Mouse (Mus musculus): ENCODE measurements around the gene Fads6.

Gene Fads6

GRCm38 (mm10) chr11:115297214-115297826, at the start of gene Fads6:
Gene Fads6 (minus strand): TSS chr11:115297663.
- DNase-seq (ENCODE audit: low spot score in 2 of 2), result peak; percentile 52 to 53

DNA sequence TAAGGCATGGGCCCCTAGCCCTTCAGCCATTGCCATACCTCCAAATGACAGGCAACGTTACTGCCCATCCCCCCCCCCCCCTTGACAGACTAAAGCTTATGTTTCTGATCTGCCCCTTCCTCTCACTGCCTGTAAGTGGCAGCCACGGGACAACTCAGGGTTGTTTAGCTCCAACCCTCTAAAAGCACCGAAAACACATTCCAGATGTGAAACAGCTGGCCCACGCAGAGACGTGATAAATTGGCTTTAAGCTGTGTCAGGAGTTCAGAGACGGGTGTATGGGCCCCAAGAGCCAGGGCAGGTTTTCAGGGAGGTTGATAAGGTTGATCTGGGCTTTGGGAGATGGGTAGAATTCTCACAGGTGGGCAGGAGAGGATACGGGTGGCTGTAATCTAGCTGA, 48.1 kb upstream of the Fads6 start:
- DNase-seq (ENCODE audit: low spot score in 2 of 2), result no peak

DNA sequence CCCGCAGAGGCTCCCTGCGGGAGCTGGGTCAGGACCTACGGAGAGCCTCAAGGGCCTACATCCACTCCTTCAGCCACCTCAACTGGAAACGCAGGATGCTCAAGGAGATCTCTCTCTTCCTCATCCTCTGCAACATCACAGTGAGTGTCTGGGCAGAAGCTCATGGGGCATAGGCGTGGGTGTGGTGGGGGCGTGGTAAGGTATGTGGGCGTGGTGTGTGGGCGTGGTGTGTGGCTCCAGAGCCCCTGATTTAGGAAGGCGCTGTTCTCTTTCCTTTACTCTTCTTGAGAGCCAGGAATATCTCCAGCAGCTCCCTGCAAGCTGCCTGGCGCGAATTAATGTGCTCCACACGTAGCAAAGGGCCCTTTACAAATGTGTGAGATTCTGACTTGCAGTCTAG, 47.5 kb upstream of the Fads6 start:
- DNase-seq (ENCODE audit: low spot score in 2 of 2), result no peak

- no peak for DNase-seq (ENCODE audit: low spot score in 2 of 2)
These were observed 44.4 kb upstream of the Fads6 start for GRCm38 (mm10) chr11:115341866-115342265.

GRCm38 (mm10) chr11:115341246-115341645, 43.8 kb upstream of the Fads6 start:
- DNase-seq (ENCODE audit: low spot score in 2 of 2), result no peak

GRCm38 (mm10) chr11:115337826-115338225, 40.4 kb upstream of the Fads6 start:
- no peak for DNase-seq (ENCODE audit: low spot score in 2 of 2)

DNA sequence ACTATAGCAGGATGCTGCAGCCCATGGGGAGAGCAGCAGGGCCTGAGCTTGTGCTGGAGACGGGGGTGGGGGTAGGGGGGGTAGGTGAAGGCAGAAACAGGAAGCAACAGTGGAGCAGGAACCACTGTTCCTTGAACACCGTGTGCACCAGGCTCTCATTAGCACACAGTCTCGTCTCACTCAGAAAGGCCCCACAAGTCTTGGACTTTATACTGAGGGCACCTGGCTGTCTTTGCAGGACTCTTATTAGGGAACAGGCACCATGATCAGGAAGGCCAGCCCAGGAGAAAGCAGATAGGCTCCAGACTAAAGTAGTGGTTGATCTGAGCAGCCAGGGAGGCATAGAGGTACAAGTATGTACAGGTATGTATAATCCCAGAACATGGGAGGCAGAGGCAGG, 39.9 kb upstream of the Fads6 start:
- DNase-seq (ENCODE audit: low spot score in 2 of 2), result no peak

GRCm38 (mm10) chr11:115336115-115336514, 38.7 kb upstream of the Fads6 start:
- no peak for DNase-seq (ENCODE audit: low spot score in 2 of 2)

GRCm38 (mm10) chr11:115335223-115335622, 37.8 kb upstream of the Fads6 start:
- DNase-seq (ENCODE audit: low spot score in 2 of 2), result no peak

DNA sequence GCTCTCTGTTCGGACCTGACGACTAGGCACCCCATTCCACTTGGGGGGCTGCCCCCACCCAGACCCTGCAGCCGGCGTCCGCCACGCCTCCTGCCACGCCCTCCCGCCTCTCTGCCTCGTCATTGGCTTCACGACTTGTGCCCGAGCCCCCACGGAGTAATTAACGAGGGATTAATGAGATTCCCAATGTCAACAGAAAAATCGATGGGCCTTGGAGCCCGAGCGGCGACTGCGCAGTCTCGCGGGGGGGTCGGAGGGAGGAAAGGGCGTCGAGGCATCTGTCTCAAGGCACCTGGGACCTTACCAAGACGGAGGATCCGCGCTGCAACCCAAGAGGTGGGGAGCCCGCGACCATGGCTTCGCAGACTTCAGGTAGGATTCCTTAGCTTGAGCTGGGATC, 37.1 kb upstream of the Fads6 start, which contains the start of gene Otop3:
Gene Otop3, plus strand, starts transcription at position 201 of the 400 bp plus-strand sequence.
- DNase-seq (ENCODE audit: low spot score in 2 of 2), result no peak

DNA sequence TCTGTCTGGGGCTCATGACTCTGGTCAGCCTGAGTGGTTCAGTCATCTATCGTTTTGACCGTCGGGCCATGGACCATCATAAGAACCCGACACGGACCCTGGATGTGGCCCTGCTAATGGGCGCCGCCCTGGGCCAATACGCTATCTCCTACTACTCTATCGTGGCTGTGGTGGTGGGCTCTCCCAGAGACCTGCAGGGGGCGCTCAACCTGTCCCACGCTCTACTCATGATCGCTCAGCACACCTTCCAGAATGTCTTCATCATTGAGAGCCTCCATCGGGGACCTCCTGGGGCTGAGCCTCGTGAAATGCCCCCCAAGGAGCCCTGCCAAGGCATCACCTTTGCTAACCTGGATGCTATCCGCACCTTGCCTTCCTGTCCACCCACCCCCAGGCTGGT, 31.9 kb upstream of the Fads6 start:
- no peak for DNase-seq (ENCODE audit: low spot score in 2 of 2)

DNA sequence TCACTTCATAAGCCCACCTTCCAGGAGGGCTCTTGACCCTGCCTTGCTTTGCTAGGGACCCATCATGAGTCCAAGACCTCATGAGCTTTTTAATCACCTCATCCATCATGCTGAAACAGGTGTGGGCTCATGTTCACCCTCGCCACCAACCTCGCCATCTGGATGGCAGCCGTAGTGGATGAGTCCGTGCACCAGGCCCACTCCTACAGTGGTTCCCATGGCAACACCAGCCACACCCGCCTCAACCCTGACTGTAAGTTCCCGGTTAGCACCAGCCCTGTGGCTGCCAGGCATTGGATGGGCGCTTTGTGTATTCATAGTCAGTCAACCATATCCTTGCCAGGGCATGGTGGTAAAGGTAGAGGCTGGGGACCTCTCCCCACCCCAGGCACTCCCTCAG, 29.3 kb upstream of the Fads6 start:
- no peak for DNase-seq (ENCODE audit: low spot score in 2 of 2)

- DNase-seq (ENCODE audit: low spot score in 2 of 2), result no peak
These were observed 25.9 kb upstream of the Fads6 start for GRCm38 (mm10) chr11:115323354-115323753.

- no peak for DNase-seq (ENCODE audit: low spot score in 2 of 2)
These were observed 24.6 kb upstream of the Fads6 start, which contains the start of gene Ush1g for GRCm38 (mm10) chr11:115321906-115322693. Gene Ush1g (minus strand): TSS chr11:115322041.

GRCm38 (mm10) chr11:115319704-115320383, 22.4 kb upstream of the Fads6 start:
- no peak for DNase-seq (ENCODE audit: low spot score in 2 of 2)

GRCm38 (mm10) chr11:115318245-115319027, 21.0 kb upstream of the Fads6 start:
- no peak for DNase-seq (ENCODE audit: low spot score in 2 of 2)

- no peak for DNase-seq (ENCODE audit: low spot score in 2 of 2)
These were observed 19.7 kb upstream of the Fads6 start for GRCm38 (mm10) chr11:115317204-115317603.

GRCm38 (mm10) chr11:115314249-115314648, 16.8 kb upstream of the Fads6 start:
- no peak for DNase-seq (ENCODE audit: low spot score in 2 of 2)

DNA sequence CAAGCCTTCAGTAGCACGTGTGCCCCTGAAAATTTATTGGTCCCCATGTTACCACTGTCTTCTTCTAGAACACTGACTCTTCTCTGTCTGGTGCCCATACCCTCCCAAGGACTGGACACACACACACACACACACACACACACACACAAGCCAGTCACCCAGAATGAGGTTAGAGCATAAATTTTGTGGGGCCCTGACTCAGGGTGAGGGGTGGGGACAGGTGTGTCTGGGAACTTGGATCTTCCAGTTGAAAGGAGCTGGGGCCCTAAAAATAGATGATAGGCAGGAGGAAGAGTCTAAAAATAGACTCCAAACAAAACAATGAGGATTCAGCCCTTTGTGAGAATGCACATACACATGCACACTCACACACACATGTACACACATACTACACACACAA, 11.3 kb upstream of the Fads6 start:
- DNase-seq (ENCODE audit: low spot score in 2 of 2), result no peak

DNA sequence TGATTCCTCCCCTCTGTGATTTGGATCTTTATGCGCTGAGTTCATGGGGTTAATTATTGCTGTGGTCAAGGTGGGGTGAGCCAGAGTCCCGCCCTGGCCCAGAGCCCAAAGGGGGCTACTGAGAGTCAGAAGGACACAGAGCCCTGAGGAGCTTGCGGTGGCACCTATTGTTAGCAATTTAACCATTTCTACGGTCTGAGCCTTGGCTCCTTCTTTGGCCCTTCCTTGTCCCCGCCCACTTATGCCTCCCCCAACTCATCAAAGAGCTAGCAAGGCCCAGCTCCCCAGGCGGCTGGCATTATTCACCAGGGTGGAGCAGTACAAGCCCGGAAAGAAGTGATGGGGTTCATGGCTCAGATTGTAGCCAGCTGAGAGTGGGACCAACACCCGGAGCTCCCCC, 9.4 kb upstream of the Fads6 start, which contains the start of gene Otop2:
Gene Otop2, plus strand, starts transcription at position 301 of the 400 bp plus-strand sequence.
- DNase-seq (ENCODE audit: low spot score in 2 of 2), result no peak

DNA sequence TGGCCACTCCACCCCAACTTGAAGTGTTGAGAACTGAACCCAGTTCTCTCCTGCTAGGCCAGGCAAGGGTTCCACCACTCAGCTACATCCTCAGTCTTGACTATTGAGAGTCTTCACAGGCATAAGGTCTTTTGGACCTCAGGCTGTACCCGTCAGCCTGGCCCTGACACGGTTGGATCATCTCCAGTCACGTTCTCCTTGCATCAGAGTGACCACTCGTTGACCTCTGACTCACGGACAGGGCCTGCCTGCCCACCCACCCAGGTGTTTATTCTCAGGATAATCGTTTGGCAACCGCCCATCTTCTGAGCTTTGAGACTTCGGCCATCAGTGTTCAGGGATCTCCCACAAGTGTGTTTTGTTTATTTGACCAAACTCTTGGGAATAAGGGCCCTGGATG, 5.7 kb upstream of the Fads6 start:
- DNase-seq (ENCODE audit: low spot score in 2 of 2), result no peak

GRCm38 (mm10) chr11:115301351-115301750, 3.9 kb upstream of the Fads6 start:
- DNase-seq (ENCODE audit: low spot score in 2 of 2), result no peak
